ENCODE assay signal across 9 mouse cellular contexts in genomic region chr3:101398877-101399276, GRCm38 (mm10). TPM values are rescaled to one million over a fixed set of nuclear protein-coding genes. Genes with fewer than 3 reads are reported as not detected.
DNase-seq lines count a peak whose midpoint lies in the region; ATAC-seq and TF ChIP-seq lines count a peak whose summit lies in the region.
"Had no signal": no experiment of that assay in that cellular context is flagged by ENCODE, and none has a peak within 500 bp of the region (broad histone marks: within the 10 kb centered on the region; RNA-seq: fewer than 3 reads in every experiment).

No protein-coding gene starts in this region.

- H3K4me3 ChIP-seq in heart, embryonic 14.5 days (ENCODE audit: control insufficient read depth in 1 of 2, insufficient read depth in 1 of 2, low read depth in 1 of 2, low read length in 2 of 2) = no peak overlapping the region
- H3K4me3 ChIP-seq in forebrain, embryonic 13.5 days = no peak overlapping the region
- H3K4me3 ChIP-seq in limb, embryonic 14.5 days (replicated peaks; ENCODE audit: low read length) = no peak overlapping the region
- H3K4me3 ChIP-seq in lung, postnatal 0 days (ENCODE audit: low read depth, low read length) = no peak overlapping the region

- DNase-seq in heart, adult 9 months (ENCODE audit: low spot score in 2 of 2) = no peak
- DNase-seq in MN1 (ENCODE audit: low spot score) = peak; percentile 20
- no peak for DNase-seq in limb, embryonic 14.5 days (ENCODE audit: low spot score)
- DNase-seq in thymus, postnatal 14 days = no peak
- DNase-seq in lung, postnatal 0 days (ENCODE audit: low spot score) = no peak
- no peak for DNase-seq in urinary bladder, postnatal 25 days (ENCODE audit: low spot score)
- DNase-seq: kidney, adult 2 months had no signal

- H3K9ac ChIP-seq in heart, embryonic 14.5 days (ENCODE audit: low read length) = peak overlapping the region; percentile 51; the same call in 1 of the 2 replicates
- no peak overlapping the region; the same call in 1 of the 2 replicates for H3K9ac ChIP-seq in forebrain, embryonic 13.5 days
- H3K9ac ChIP-seq in limb, embryonic 14.5 days (ENCODE audit: low read depth, low read length, severe bottlenecking) = no peak overlapping the region
- H3K9ac ChIP-seq in lung, postnatal 0 days (replicated peaks; ENCODE audit: low read depth) = no peak overlapping the region

- ATAC-seq in heart, embryonic 14.5 days (ENCODE audit: insufficient number of reproducible peaks, insufficient read depth, low FRiP score, low read depth) = no peak
- ATAC-seq in forebrain, embryonic 13.5 days = peak; percentile 31; the same call in 1 of the 2 replicates
- no peak for ATAC-seq in limb, embryonic 14.5 days (ENCODE audit: low FRiP score, low read depth)
- no peak for ATAC-seq in lung, postnatal 0 days

- peak overlapping the region; percentile 74 to 75 for H3K27ac ChIP-seq in heart, embryonic 14.5 days (replicated peaks in 1 of 2; ENCODE audit: control insufficient read depth in 1 of 2, insufficient read depth in 1 of 2, low read depth in 2 of 2, low read length in 2 of 2)
- H3K27ac ChIP-seq in forebrain, embryonic 13.5 days = peak overlapping the region; percentile 1
- peak overlapping the region; percentile 87 for H3K27ac ChIP-seq in limb, embryonic 14.5 days (replicated peaks; ENCODE audit: low read depth, low read length)
- H3K27ac ChIP-seq in lung, postnatal 0 days (ENCODE audit: low read length) = no peak overlapping the region

- H3K27me3 ChIP-seq in heart, embryonic 14.5 days (ENCODE audit: control insufficient read depth, insufficient read depth, low read length) = no peaks in the 10 kb centered on the region
- H3K27me3 ChIP-seq in forebrain, embryonic 13.5 days = no peaks in the 10 kb centered on the region
- H3K27me3 ChIP-seq in limb, embryonic 14.5 days (ENCODE audit: control insufficient read depth, insufficient read depth, low read length) = no peaks in the 10 kb centered on the region
- no peaks in the 10 kb centered on the region for H3K27me3 ChIP-seq in lung, postnatal 0 days (replicated peaks; ENCODE audit: insufficient read depth, low read length)

- 0 out of 2 replicates have a peak overlapping the region, but pooled peaks have one; percentile 7 for H3K4me2 ChIP-seq in heart, embryonic 14.5 days (ENCODE audit: low read length)
- H3K4me2 ChIP-seq in forebrain, embryonic 13.5 days = 0 out of 2 replicates have a peak overlapping the region, but pooled peaks have one; percentile 14
- peak overlapping the region; percentile 34; the same call in 1 of the 2 replicates for H3K4me2 ChIP-seq in limb, embryonic 14.5 days (replicated peaks; ENCODE audit: low read depth, low read length, severe bottlenecking)
- H3K4me2 ChIP-seq in lung, postnatal 0 days (replicated peaks; ENCODE audit: low read depth, low read length) = no peak overlapping the region

- TF ChIP-seq POLR2A in limb, embryonic 14.5 days (IDR thresholded peaks at IDR 0.05; ENCODE audit: borderline replicate concordance, extremely low read depth, insufficient read depth, insufficient read length) = no peak

- H3K9me3 ChIP-seq in heart, embryonic 14.5 days (ENCODE audit: control insufficient read depth, low read length) = no peaks in the 10 kb centered on the region
- H3K9me3 ChIP-seq in forebrain, embryonic 13.5 days (replicated peaks) = no peaks in the 10 kb centered on the region
- no peaks in the 10 kb centered on the region for H3K9me3 ChIP-seq in limb, embryonic 14.5 days (ENCODE audit: control insufficient read depth, low read length)
- no peaks in the 10 kb centered on the region for H3K9me3 ChIP-seq in lung, postnatal 0 days (ENCODE audit: low read length)

- no peaks in the 10 kb centered on the region; the same call in 1 of the 2 replicates for H3K36me3 ChIP-seq in heart, embryonic 14.5 days (ENCODE audit: control insufficient read depth, insufficient read depth, low read length)
- H3K36me3 ChIP-seq in forebrain, embryonic 13.5 days (ENCODE audit: poor library complexity, severe bottlenecking) = no peaks in the 10 kb centered on the region
- H3K36me3 ChIP-seq in limb, embryonic 14.5 days (ENCODE audit: control insufficient read depth, insufficient read depth, low read length) = no peaks in the 10 kb centered on the region
- H3K36me3 ChIP-seq in lung, postnatal 0 days (ENCODE audit: insufficient read depth, low read length) = no peaks in the 10 kb centered on the region

- peaks cover 64 to 76% of the 10 kb centered on the region in 2 experiments for H3K4me1 ChIP-seq in heart, embryonic 14.5 days (ENCODE audit: control insufficient read depth in 2 of 2, insufficient read depth in 2 of 2, low read length in 2 of 2)
- peaks cover 53% of the 10 kb centered on the region for H3K4me1 ChIP-seq in forebrain, embryonic 13.5 days
- H3K4me1 ChIP-seq in limb, embryonic 14.5 days (ENCODE audit: control insufficient read depth, insufficient read depth, low read length) = peaks cover 84% of the 10 kb centered on the region
- peaks cover 19% of the 10 kb centered on the region for H3K4me1 ChIP-seq in lung, postnatal 0 days (ENCODE audit: insufficient read depth, low read depth, low read length)

- TF ChIP-seq CTCF in lung, postnatal 0 days (IDR thresholded peaks at IDR 0.05) = no peak; the same call in 1 of the 2 replicates

- 38% methylated on average over 2 of the region's 2 CpGs for WGBS in heart, embryonic 14.5 days
- WGBS in forebrain, embryonic 13.5 days = 43% methylated on average over 2 of the region's 2 CpGs
- WGBS in limb, embryonic 14.5 days = 27% methylated on average over 2 of the region's 2 CpGs
- WGBS in lung, postnatal 0 days = 62% methylated on average over 2 of the region's 2 CpGs

- TF ChIP-seq EP300 in lung, postnatal 0 days (IDR thresholded peaks at IDR 0.05) = no peak

RNA-seq across cellular contexts. Expression of gene Igsf3, which starts 22.0 kb away (rescaled TPM):
- polyA plus RNA-seq in heart, embryonic 14.5 days (2014; fragmentation: Nextera tagmentation; extraction: Ambion mirVana) = 25.5 and 28.1 TPM in 2 replicates
- polyA plus RNA-seq in forebrain, embryonic 13.5 days (2015; fragmentation: Nextera tagmentation; extraction: Ambion mirVana) = 39.7 and 42.2 TPM in 2 replicates
- polyA plus RNA-seq in limb, embryonic 14.5 days (2012; rRNA removed) = 20.4 and 27.4 TPM in 2 replicates
- 38.4 and 43.2 TPM in 2 replicates for polyA plus RNA-seq in limb, embryonic 14.5 days (2014; fragmentation: Nextera tagmentation; extraction: Ambion mirVana)
- polyA plus RNA-seq in lung, postnatal 0 days (2015; fragmentation: Nextera tagmentation; extraction: Ambion mirVana) = 16.9 and 17.8 TPM in 2 replicates
